Mouse (Mus musculus) mouse trophoblast stem cell (cell line): ENCODE results near the gene Mpdz.

Experiments
- in situ Hi-C, 2 experiments: fragments of 300-500 bp; cut with MseI, MboI; formaldehyde crosslinking; loops; 2 replicates in 1 of 2; 3 replicates in 1 of 2; pipeline ENCODE4 v1.15.1; 2025

The Mpdz gene

GRCm38 (mm10) chr4:81442078-81442981, at the start of gene Mpdz:
Gene Mpdz (minus strand): TSS chr4:81442815.
- in situ Hi-C loops, result no loop called here

DNA sequence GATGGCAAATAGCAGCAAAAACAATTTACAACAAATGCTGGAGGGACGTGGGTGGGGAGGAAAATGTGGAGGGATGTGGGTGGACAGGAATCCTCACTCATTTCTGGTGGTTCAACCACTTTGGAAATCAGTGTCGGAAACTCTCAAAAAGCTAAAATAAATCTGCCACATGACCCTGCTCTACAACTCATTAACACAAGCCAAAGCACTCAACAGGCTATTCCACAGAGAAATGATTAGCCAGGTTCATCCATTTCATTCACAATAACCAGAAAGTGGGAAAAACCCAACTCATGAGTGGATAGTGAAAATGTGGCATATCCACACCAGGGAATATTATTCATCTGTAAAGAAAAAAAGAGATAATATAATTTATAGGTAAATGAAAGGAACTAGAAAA, 47.9 kb upstream of the Mpdz start:
- in situ Hi-C loops, result no loop called here

DNA sequence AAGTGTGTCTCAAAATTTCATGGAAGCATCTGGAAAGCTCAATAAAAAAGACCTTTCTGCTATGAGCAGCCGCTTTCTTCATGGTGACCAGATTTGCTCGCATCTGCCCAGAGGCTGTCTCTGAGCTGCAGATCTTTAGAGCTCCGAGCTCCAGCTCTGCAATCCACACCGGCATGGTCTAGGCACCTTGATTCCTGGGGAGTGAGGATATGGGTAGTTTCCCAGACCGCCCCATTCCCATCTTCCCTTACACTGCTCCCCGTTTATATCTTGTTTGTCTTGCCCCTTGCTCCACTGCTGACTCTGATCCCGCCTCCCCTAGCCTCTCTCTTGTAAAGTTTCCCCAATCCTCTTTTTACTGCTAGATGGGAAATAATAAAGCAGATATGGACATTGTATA, 42.0 kb upstream of the Mpdz start:
- in situ Hi-C loops, result no loop called here

DNA sequence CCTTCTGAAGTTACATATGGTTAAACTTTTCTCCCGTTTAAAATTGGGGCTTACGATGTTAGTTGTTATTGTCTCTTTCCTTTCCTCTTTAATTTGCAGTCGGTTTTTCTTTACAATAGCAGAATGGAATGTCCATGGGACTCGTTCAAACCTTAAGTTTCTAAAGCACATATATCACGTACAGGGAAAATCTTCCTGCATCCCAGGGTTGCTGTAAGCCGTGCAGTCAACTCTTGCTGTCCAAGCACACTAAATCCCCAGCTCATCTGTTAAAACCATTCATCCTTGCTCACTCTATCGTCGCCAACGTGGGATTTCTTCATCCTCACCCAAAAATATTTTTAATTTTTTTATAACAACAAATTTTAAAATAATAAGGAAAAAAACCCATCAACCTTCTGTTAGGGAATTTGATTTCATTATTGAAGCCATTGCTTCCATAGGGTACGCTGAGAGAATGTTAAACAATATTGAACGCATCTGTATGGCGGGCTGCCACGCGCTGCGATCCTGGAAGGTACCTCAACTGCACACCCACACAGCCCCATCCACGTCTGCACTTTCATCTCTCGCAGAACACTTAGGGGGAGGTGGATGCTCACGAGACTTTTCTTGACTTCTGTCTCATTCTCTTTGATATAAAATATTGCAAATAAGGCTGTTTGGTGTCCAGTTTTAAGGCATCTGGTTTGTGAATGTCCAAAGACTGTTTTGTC, 41.4 kb upstream of the Mpdz start:
- in situ Hi-C loops, result no loop called here

DNA sequence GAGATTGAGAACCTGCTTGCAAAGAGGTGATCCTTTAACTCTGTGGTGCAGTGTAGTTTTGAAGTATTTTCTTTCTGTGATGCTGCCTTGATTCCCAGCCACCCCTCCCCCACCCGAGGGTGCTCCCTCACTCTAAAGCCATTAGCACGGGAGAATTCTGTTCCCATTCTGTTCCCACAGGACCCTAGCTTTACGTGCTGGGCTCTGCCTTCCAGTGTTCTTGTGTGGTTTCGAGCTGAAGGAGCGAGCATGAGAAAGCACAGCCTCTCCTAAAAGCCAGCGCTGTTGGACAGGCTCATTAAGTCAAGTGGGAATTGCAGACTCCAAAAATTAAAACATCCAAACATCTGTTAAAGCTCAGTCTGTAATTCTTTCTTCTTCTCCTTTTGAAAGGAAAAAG, 40.5 kb upstream of the Mpdz start:
- in situ Hi-C loops, result no loop called here

DNA sequence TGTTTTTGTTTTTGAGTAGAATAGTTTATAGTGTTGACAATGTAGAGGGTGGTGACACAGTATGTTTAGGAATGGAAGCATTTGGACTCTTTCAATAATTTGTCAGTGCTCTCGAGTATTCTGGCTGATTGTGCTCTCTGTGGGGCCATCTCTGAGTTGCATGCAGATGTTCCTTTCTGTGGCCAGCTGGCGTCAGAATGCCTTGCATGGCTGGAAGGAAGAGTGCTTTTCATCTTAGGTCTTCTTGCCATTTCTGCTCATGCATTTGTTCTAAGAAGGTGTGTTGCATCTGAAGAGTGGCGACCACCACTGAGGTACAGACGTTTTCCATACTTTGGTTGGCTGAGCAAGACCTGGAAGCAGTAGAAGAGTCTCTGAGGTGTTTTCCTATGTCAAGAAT, 24.2 kb upstream of the Mpdz start:
- in situ Hi-C loops, result no loop called here

DNA sequence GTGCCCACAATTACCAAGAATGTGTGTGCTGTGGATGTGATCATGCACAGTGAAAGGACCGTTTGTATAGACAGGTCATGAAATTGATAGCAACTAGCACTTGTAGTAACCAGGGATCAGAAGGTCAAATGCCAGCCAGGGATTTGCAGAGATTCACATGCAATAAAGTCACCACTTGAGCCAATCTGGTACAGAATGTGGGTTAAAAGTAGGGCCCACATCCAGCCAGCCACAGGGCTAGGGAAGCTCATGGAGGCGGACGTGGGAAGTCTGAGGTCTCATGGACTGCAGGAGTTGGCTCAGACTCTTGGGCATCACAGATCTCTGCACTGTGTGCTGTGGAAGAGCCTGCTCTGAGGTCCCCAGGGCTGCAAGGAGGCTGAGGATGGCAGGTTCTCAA, 22.6 kb upstream of the Mpdz start:
- in situ Hi-C loops, result no loop called here

DNA sequence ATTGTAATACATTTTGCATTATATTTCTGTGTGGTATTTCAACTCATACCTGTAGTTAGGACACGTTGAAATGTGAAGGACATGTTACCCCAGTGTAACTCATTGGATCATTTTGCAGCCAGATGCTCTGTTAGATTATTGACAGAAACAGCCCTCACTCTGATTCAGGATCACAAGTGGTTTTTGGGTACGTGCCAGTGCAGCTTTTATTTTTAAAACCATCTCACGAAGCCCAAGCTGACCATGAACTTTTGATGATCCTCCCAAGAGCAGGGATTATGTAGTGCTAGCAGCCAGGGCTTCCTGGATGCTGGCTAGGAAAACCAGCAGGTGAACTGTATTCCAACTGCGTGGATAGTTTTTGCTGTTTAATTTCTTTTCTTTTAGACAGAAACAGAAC, 19.6 kb upstream of the Mpdz start:
- in situ Hi-C loops, result no loop called here

DNA sequence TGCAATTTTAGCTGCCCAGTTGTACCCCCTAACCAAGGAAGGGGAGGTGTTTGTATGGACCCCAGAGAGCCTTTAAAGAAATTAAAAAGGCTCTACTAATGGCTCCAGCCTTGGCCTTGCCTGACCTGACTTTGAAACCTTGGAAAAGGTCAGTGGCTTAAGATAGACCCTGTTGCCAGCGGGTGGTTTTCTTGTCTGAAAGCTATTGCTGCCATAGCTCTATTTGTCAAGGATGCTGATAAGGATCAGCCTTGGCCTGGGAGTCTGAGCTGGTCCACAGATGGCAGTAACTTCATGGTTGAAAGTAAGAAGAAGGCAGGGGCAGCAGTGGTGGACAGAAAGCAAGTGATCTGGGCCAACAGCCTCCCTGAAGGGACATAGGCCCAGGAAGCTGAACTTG, 16.3 kb upstream of the Mpdz start:
- in situ Hi-C loops, result no loop called here

GRCm38 (mm10) chr4:81453806-81454205, 11.2 kb upstream of the Mpdz start:
- in situ Hi-C loops, result no loop called here

DNA sequence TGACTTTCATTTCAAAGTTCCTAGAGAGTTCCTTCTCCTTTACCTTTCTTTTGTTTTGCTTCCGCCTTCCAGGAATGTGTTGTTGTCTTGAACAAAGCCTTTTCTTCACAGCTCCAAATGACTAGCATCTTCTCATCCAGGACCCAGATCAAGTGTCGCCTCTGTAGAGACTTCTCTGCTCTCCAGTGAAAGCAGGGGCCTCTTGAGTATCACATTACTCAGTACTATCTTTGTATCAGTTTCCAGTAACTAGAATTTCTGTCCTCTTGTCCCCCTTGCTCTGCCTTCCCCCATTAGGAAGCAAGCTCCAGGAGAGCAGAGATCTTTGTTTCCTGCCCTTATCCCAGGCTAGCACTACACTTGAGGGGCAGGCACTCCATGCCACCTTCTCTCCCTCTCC, 9.6 kb upstream of the Mpdz start:
- in situ Hi-C loops, result no loop called here

DNA sequence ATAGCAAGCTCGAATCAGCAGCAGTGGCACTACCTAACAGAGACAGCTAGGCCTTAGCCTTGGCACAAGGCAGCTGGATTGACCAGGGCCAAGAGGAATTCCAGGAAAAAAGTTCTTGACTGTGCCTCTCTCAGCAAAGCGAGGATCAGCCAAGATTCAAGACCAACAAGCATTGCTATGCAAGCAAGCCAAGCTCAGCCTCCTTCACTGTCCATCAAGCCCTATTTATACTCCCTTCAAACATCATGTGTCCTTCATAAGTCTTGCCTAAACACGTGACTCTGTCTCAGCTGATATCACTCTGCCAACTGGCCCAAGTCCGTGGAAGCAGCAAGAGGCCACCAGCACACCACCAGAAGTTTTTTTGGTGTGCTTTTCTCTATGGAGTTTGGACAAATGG, 6.8 kb upstream of the Mpdz start:
- in situ Hi-C loops, result no loop called here

DNA sequence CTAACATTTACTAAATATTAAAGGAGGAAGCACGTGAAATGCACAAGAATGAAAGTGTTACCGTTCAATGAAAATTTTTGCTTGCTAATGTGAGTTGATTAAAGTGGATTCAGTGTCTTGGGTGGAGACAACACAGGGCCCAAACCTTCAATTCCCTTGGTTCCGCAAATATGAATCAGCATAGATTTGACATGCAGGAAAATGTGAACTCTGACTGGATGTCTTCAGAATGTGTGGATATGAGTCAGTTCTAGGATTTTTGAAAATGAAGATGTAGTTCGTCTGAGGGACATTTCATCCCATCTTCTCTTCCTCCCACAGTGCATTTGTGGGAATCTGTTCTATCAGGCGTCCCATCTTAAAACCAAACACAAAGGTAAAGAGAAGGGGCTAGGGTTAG, 951 bp upstream of the Mpdz start:
- in situ Hi-C loops, result no loop called here

DNA sequence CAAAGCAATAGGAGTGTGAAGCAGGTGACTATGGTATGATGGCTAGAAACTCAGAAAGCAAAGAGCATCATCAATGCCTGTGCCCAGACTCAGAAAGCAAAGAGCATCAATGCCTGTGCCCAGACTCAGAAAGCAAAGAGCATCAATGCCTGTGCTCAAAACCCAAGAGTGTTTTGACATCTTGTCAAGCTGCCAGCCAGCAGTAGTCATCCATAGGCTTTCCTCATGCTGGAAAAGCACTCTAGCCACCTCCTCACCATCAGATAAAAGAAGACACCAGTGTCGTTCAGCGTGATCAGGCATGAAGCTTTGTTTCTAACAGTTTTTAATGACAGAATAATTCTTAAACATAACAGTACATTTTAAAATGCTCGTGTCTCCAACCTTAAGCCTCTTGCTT, 8.7 kb downstream of the Mpdz start:
- in situ Hi-C loops, result no loop called here

DNA sequence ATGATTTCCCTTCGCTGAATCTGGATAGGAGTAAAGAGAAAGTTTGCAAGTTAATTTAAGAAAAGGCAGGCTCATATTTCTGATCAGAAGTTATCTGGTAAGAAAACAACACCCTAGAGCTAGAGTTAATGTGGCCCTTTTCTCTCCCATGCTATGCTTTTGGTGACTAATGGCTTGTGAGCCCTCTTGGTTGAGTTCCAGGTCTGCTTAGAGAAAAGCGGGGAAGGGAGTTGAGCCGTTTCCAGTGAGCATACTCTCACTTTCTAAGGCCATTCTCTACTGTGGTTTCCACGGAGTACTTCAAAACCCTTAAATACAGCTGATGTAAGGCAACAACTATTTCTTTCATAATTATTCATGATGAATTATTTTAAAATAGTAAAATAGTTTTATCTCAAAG, 11.8 kb downstream of the Mpdz start:
- in situ Hi-C loops, result no loop called here

- in situ Hi-C loops, result no loop called here
Observed at GRCm38 (mm10) chr4:81430105-81430504, 12.5 kb downstream of the Mpdz start.

GRCm38 (mm10) chr4:81429670-81430069, 12.9 kb downstream of the Mpdz start:
- in situ Hi-C loops, result no loop called here

- in situ Hi-C loops, result no loop called here
Observed at GRCm38 (mm10) chr4:81423556-81423955, 19.1 kb downstream of the Mpdz start.

- in situ Hi-C loops, result no loop called here
Observed at GRCm38 (mm10) chr4:81421621-81422020, 21.0 kb downstream of the Mpdz start.

DNA sequence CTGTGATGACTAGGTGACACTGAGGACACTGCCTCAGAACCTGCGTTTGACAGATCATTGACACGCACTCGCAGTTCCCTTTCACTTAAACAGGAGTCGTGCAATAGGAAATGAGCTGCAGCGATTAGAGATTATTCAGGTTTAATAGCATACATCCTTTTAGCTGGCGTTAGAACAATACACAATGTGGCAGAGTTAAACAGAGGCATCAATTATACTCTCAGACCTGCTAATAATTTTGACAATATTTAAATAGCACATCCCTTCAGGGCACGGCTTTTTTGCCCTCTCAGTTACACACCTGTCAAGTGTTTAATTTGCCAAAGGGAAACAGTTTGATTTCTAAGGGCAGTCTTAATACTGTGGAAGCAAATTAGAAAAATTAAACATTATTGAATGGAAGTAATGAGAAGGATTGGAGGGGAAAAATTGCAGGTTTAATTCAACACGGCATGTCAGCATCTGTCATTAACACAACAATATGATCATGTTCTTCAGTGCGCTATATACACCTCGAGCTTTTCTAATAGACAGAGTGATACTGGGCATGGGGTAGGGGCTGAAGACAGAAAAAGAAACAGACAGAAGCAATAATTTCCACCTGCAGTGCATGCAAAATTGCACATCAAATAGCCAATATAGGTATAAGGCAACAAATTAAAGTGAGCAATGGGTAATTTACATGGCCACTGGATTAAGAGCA, 27.1 kb downstream of the Mpdz start:
- in situ Hi-C loops, result no loop called here

DNA sequence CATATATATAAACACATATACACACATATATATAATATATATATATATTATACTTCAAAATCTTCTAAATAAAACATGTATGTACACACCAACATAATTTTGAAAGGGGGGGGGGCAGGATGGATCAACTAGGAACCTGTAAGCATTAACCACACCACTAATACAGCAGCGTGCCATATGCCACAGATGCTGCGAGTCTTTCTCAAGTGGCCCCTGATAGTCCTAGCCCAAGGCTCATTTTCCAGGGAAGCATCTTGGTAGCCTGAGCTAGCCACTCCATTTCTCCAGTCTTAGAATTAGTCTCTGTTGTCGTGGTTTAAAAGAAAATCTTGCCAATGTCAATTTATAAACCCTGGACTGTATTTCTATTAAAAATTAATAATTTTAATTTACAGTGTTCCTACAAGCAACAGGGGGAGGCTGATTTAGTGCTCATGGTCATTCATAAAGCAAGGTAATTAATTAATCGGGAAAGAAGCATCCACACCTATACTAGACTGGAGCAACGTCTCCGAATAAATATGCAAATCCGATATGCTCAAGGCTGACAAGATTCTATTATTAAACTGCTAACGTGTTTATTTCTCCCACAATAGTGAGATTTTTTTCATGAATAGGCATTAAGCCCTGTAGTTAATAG, 27.8 kb downstream of the Mpdz start:
- in situ Hi-C loops, result no loop called here

DNA sequence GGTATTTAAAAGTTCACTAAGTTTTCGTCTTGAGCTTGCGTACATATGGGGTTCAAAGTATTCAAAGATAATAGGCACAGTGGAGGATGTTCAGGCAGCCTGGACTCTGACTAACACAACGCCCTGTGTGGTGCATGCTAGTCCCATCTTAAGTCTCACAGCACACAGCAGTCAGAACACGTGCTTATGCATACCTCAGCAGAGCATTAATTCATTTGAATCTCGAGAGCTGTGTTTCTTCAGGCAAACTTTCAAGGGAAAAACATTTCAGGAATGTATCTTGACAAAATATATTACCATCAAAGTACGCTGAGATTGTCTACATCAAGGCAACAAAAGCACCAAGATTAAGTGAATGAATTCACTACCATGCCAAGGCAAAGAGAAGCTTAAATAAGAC, 45.7 kb downstream of the Mpdz start:
- in situ Hi-C loops, result no loop called here
